Mouse (Mus musculus): ENCODE results near the gene Tceal9. TPM values are rescaled to one million over a fixed set of nuclear protein-coding genes. Genes with fewer than 3 reads are reported as not detected.
A peak's percentile ranks its signal among the peaks of the same experiment; 100 is the strongest.

Tceal9 gene
- polyA plus RNA-seq, 1 experiment from 2014 or later, result 410 TPM

DNA sequence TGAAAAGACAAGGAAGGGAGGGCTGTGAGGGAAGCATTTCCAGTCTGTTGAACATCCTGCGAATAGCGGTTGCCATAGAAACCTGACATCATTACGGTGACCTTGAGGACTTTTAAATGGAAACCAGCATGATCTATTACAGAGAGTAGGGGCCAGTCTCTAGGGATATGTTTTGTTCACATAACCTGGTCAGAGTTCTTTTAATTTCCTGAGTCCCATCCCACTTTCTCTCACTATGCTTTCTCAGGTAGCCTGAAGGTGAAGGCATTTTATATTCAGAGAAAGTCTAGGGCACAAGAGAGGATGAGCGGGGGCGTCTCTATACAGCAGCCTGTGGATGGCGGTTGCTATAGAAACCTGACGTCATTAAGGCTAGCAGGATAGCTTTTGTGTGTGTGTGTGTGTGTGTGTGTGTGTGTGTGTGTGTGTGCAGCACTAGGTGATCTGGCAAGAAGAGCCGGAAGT lies 46.0 kb downstream of the Tceal9 start:
- ATAC-seq (ENCODE audit: insufficient read depth, low FRiP score, low TSS enrichment) (peak; percentile 96), DNase-seq (ENCODE audit: low spot score) (peak; percentile 48)
- H3K36me3 ChIP-seq (ENCODE audit: control insufficient read depth, insufficient read depth, low read length), result no peaks in the 10 kb centered on the region
- H3K4me1 ChIP-seq (ENCODE audit: control insufficient read depth, insufficient read depth, low read length), result no peaks in the 10 kb centered on the region
- no peak overlapping the region; the same call in 1 of the 2 replicates for H3K4me2 ChIP-seq (ENCODE audit: low read depth)
- H3K4me3 ChIP-seq (ENCODE audit: low read depth, low read length), result no peak overlapping the region; the same call in 1 of the 2 replicates
- no peaks in the 10 kb centered on the region for H3K27me3 ChIP-seq (ENCODE audit: control insufficient read depth, insufficient read depth, low read length)
- H3K27ac ChIP-seq (ENCODE audit: low read depth, low read length), result no peak overlapping the region
- H3K9ac ChIP-seq (ENCODE audit: low read length), result no peak overlapping the region
- 28% methylated on average over 8 of the region's 8 CpGs for WGBS
- H3K9me3 ChIP-seq (ENCODE audit: control insufficient read depth, low read length), result no peaks in the 10 kb centered on the region

Other genes starting within 250 kb of the Tceal9 start
- 42.7 and 44.7 TPM in 2 replicates for gene Arxes1, start 211.7 kb upstream of the Tceal9 start, polyA plus RNA-seq (2014; fragmentation: Nextera tagmentation; extraction: Ambion mirVana)
- 273 and 298 TPM in 2 replicates for gene Bex2, start 176.8 kb upstream of the Tceal9 start, polyA plus RNA-seq (2014; fragmentation: Nextera tagmentation; extraction: Ambion mirVana)
- gene Nxf3, start 159.8 kb upstream of the Tceal9 start, polyA plus RNA-seq (2014; fragmentation: Nextera tagmentation; extraction: Ambion mirVana), result not detected in 2 replicates
- gene Bex4, start 106.1 kb upstream of the Tceal9 start, polyA plus RNA-seq (2014; fragmentation: Nextera tagmentation; extraction: Ambion mirVana), result 65.6 and 70.7 TPM in 2 replicates
- gene Tceal8, start 72.7 kb upstream of the Tceal9 start, polyA plus RNA-seq (2014; fragmentation: Nextera tagmentation; extraction: Ambion mirVana), result 201 and 224 TPM in 2 replicates
- 1.4 and 4.3 TPM in 2 replicates for gene Tceal5, start 41.2 kb upstream of the Tceal9 start, polyA plus RNA-seq (2014; fragmentation: Nextera tagmentation; extraction: Ambion mirVana)
- 4.0 and 5.6 TPM in 2 replicates for gene Tceal7, start 30.3 kb upstream of the Tceal9 start, polyA plus RNA-seq (2014; fragmentation: Nextera tagmentation; extraction: Ambion mirVana)
- gene Bex1, start 29.6 kb upstream of the Tceal9 start, polyA plus RNA-seq (2014; fragmentation: Nextera tagmentation; extraction: Ambion mirVana), result 111 and 118 TPM in 2 replicates
- 670 and 697 TPM in 2 replicates for gene Bex3, start 25.2 kb downstream of the Tceal9 start, polyA plus RNA-seq (2014; fragmentation: Nextera tagmentation; extraction: Ambion mirVana)

Measured in neural tube, embryonic 11.5 days (tissue).